Mouse (Mus musculus): ENCODE data around the gene Fuca1. TPM values are rescaled to one million over a fixed set of nuclear protein-coding genes. Genes with fewer than 3 reads are reported as not detected.

The Fuca1 gene
- polyA plus RNA-seq, 1 experiment, result 43.5 TPM

DNA sequence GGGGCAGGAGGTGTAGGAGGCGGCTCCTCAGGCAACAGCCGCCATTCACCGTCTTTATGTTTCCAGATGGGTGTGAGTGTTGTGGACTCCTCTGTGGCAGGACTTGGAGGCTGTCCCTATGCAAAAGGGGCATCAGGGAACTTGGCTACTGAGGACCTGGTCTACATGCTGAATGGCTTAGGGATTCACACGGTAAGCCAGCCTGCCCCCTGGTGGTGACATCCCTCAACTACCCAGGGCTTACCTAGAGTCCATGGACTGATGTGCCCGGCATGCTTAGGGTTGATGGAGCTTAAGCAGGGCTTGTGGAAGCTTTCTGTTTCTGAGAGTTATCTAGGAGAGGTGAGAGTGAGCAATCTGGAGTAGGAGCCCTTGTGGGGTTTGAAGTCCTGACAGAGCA lies 40.2 kb downstream of the Fuca1 start:
- Histone ChIP-seq H3K27ac (ENCODE audit: control insufficient read depth, insufficient read depth, low read length) (no peak overlapping the region), H3K4me3 (ENCODE audit: control insufficient read depth, insufficient read depth, low read length) (no peak overlapping the region), H3K36me3 (ENCODE audit: control insufficient read depth, insufficient read depth, low read length) (0 out of 2 replicates have a peak, but pooled peaks cover 3% of the 10 kb centered on the region), H3K4me1 (replicated peaks; ENCODE audit: control insufficient read depth, insufficient read depth, low read length) (peaks cover 11% of the 10 kb centered on the region), H3K27me3 (ENCODE audit: control insufficient read depth, insufficient read depth, low read length) (no peaks in the 10 kb centered on the region)
- TF ChIP-seq CTCF (IDR thresholded peaks at IDR 0.05; ENCODE audit: borderline replicate concordance, control insufficient read depth, extremely low read depth, insufficient read depth, low read length, poor library complexity), result peak; percentile 84; the same call in 1 of the 2 replicates
- TF ChIP-seq POLR2A (IDR thresholded peaks at IDR 0.05; ENCODE audit: control insufficient read depth, extremely low read depth, insufficient read depth, low read length, poor library complexity), result no peak
- peak; percentile 80 for DNase-seq
- WGBS, result 43% methylated on average over 5 of the region's 5 CpGs

DNA sequence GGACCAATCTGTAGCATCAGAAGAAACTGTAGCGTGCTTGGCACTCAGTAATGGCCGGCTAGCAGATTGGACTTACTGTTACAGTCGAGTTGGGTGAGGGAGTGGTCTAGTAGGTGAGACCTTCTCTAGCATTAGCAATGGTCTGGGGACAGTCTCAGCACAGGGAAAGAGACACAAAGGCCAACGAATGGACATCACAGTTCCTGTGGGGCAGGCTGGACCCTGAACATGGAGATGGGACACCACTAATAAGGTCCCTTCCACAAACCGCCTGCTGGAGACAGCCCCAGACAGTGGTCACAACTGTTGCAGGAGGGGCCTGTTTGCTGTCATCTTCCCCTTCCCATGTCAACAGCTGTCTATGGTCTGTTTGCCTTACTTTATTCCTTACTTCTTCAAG lies 41.2 kb downstream of the Fuca1 start:
- WGBS, result 95% methylated on average over 5 of the region's 5 CpGs
- no peaks in the 10 kb centered on the region for H3K27me3 ChIP-seq (ENCODE audit: control insufficient read depth, insufficient read depth, low read length)
- peaks cover 3% of the 10 kb centered on the region; the same call in 1 of the 2 replicates for H3K36me3 ChIP-seq (ENCODE audit: control insufficient read depth, insufficient read depth, low read length)
- H3K4me3 ChIP-seq (ENCODE audit: control insufficient read depth, insufficient read depth, low read length), result no peak overlapping the region
- no peak for DNase-seq
- no peak for TF ChIP-seq CTCF (IDR thresholded peaks at IDR 0.05; ENCODE audit: borderline replicate concordance, control insufficient read depth, extremely low read depth, insufficient read depth, low read length, poor library complexity)
- TF ChIP-seq POLR2A (IDR thresholded peaks at IDR 0.05; ENCODE audit: control insufficient read depth, extremely low read depth, insufficient read depth, low read length, poor library complexity), result no peak
- H3K27ac ChIP-seq (ENCODE audit: control insufficient read depth, insufficient read depth, low read length), result no peak overlapping the region
- peaks cover 11% of the 10 kb centered on the region for H3K4me1 ChIP-seq (replicated peaks; ENCODE audit: control insufficient read depth, insufficient read depth, low read length)

GRCm38 (mm10) chr4:135962198-135962597 lies 41.7 kb downstream of the Fuca1 start:
- H3K36me3 ChIP-seq (ENCODE audit: control insufficient read depth, insufficient read depth, low read length), result peaks cover 4% of the 10 kb centered on the region; the same call in 1 of the 2 replicates
- WGBS, result 97% methylated on average over 7 of the region's 7 CpGs
- peaks cover 11% of the 10 kb centered on the region for H3K4me1 ChIP-seq (replicated peaks; ENCODE audit: control insufficient read depth, insufficient read depth, low read length)
- TF ChIP-seq POLR2A (IDR thresholded peaks at IDR 0.05; ENCODE audit: control insufficient read depth, extremely low read depth, insufficient read depth, low read length, poor library complexity) (no peak), CTCF (IDR thresholded peaks at IDR 0.05; ENCODE audit: borderline replicate concordance, control insufficient read depth, extremely low read depth, insufficient read depth, low read length, poor library complexity) (no peak)
- H3K27ac ChIP-seq (ENCODE audit: control insufficient read depth, insufficient read depth, low read length), result no peak overlapping the region
- no peak for DNase-seq
- no peaks in the 10 kb centered on the region for H3K27me3 ChIP-seq (ENCODE audit: control insufficient read depth, insufficient read depth, low read length)
- no peak overlapping the region for H3K4me3 ChIP-seq (ENCODE audit: control insufficient read depth, insufficient read depth, low read length)

DNA sequence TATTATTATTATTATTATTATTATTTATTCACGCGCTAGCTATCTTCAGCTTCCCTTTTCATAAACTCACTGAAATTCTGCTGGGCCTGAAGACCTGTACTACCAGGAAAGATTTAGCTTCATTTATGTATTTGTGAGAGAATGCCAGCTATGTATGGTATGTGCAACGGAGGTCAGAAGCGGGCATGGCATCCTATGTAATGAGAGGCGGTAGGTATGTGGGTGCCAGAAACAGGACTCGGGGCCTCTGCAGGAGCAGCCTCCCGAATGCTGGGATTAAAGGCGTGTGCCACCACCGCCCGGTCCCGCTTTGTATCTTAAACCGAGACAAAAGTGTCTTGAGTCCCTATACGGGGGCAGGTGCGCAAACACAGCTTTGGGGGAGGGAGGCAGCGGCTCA lies 42.4 kb downstream of the Fuca1 start:
- H3K4me3 ChIP-seq (ENCODE audit: control insufficient read depth, insufficient read depth, low read length), result peak overlapping the region; percentile 78
- DNase-seq, result no peak
- H3K27me3 ChIP-seq (ENCODE audit: control insufficient read depth, insufficient read depth, low read length), result no peaks in the 10 kb centered on the region
- H3K27ac ChIP-seq (ENCODE audit: control insufficient read depth, insufficient read depth, low read length), result peak overlapping the region; percentile 83
- peaks cover 11% of the 10 kb centered on the region for H3K4me1 ChIP-seq (replicated peaks; ENCODE audit: control insufficient read depth, insufficient read depth, low read length)
- peaks cover 12% of the 10 kb centered on the region; the same call in 1 of the 2 replicates for H3K36me3 ChIP-seq (ENCODE audit: control insufficient read depth, insufficient read depth, low read length)
- TF ChIP-seq CTCF (IDR thresholded peaks at IDR 0.05; ENCODE audit: borderline replicate concordance, control insufficient read depth, extremely low read depth, insufficient read depth, low read length, poor library complexity) (peak; percentile 3; the same call in 1 of the 2 replicates), POLR2A (IDR thresholded peaks at IDR 0.05; ENCODE audit: control insufficient read depth, extremely low read depth, insufficient read depth, low read length, poor library complexity) (no peak)
- 10% methylated on average over 15 of the region's 15 CpGs for WGBS

- WGBS, result under 1% methylated on average over 56 of the region's 56 CpGs
- Histone ChIP-seq H3K4me1 (replicated peaks; ENCODE audit: control insufficient read depth, insufficient read depth, low read length) (peaks cover 11% of the 10 kb centered on the region), H3K27ac (ENCODE audit: control insufficient read depth, insufficient read depth, low read length) (peak within 1 kb of the TSS; percentile 83), H3K36me3 (ENCODE audit: control insufficient read depth, insufficient read depth, low read length) (peaks cover 17% of the 10 kb centered on the region), H3K4me3 (ENCODE audit: control insufficient read depth, insufficient read depth, low read length) (peak within 1 kb of the TSS; percentile 78), H3K27me3 (ENCODE audit: control insufficient read depth, insufficient read depth, low read length) (no peaks in the 10 kb centered on the region)
- DNase-seq, result peak; percentile 95
- TF ChIP-seq CTCF (IDR thresholded peaks at IDR 0.05; ENCODE audit: borderline replicate concordance, control insufficient read depth, extremely low read depth, insufficient read depth, low read length, poor library complexity) (peak; percentile 18; the same call in 1 of the 2 replicates), POLR2A (IDR thresholded peaks at IDR 0.05; ENCODE audit: control insufficient read depth, extremely low read depth, insufficient read depth, low read length, poor library complexity) (peak; percentile 96)
Observed at GRCm38 (mm10) chr4:135963457-135964193, 43.1 kb downstream of the Fuca1 start, which contains the start of gene Gale. Gene Gale (plus strand): TSS chr4:135963727.

GRCm38 (mm10) chr4:135964426-135964825 lies 43.9 kb downstream of the Fuca1 start:
- WGBS, result 1% methylated on average over 12 of the region's 12 CpGs
- Histone ChIP-seq H3K27ac (ENCODE audit: control insufficient read depth, insufficient read depth, low read length) (0 out of 2 replicates have a peak overlapping the region, but pooled peaks have one; percentile 17), H3K4me3 (ENCODE audit: control insufficient read depth, insufficient read depth, low read length) (peak overlapping the region; percentile 54), H3K4me1 (replicated peaks; ENCODE audit: control insufficient read depth, insufficient read depth, low read length) (peaks cover 11% of the 10 kb centered on the region), H3K36me3 (ENCODE audit: control insufficient read depth, insufficient read depth, low read length) (peaks cover 23% of the 10 kb centered on the region), H3K27me3 (ENCODE audit: control insufficient read depth, insufficient read depth, low read length) (no peaks in the 10 kb centered on the region)
- TF ChIP-seq POLR2A (IDR thresholded peaks at IDR 0.05; ENCODE audit: control insufficient read depth, extremely low read depth, insufficient read depth, low read length, poor library complexity), result no peak
- no peak for TF ChIP-seq CTCF (IDR thresholded peaks at IDR 0.05; ENCODE audit: borderline replicate concordance, control insufficient read depth, extremely low read depth, insufficient read depth, low read length, poor library complexity)
- DNase-seq, result peak; percentile 33
